Mouse (Mus musculus) gastrocnemius, adult 18-20 months (tissue): ENCODE data around the gene Slc37a1. TPM values are rescaled to one million over a fixed set of nuclear protein-coding genes. Genes with fewer than 3 reads are reported as not detected.

Experiments
- DNase-seq: peaks from one replicate; pipeline ENCODE4 v3.0.0; 2021; ENCODE audit warnings: low spot score
- long read RNA-seq, 2 experiments: library from polyadenylated mRNA; stranded (forward); transcript quantifications; one replicate each; pipeline ENCODE4 v2.0.0; 2021
- total RNA-seq, 2 experiments: library from RNA; stranded (reverse); gene quantifications; 2 replicates each; pipeline ENCODE4 v1.2.3; 2021

Gene Slc37a1
- 1 to 10 TPM; 3.7 to 5.9 TPM for total RNA-seq
- long read RNA-seq, experiment 1, transcript Slc37a1-201 (20 exons, 3,389 nt), result major isoform, 9 of 9 reads
- long read RNA-seq, experiment 1, partial matches to known transcripts, result 0 of 9 reads
- long read RNA-seq, experiment 1, other reads (novel, unspliced or antisense), result 0 of 9 reads
- long read RNA-seq, experiment 2, partial matches to known transcripts, result 0 of 4 reads
- long read RNA-seq, experiment 2, other reads (novel, unspliced or antisense), result 0 of 4 reads

DNA sequence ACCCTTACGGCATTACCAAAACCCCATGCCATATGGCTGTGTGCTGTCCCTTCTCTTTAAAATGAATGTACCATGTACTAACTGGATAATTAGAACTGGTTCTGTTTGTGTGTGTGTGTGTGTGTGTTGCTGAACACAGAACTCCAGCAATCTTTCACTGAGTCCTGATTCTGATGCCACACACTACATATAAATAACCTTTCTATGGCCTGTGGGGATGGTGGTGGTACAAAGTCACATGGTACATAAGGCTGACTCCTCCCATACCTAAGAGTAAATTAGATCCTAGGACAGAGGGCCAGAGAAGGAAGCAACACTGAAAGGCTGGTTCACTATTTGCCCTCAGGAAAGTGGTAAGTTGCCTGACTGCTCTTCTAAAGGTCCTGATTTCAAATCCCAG is at the start of gene Slc37a1:
Slc37a1 (plus strand) TSS at position 301 of the 400 bp plus-strand sequence.
- DNase-seq, result no peak

DNA sequence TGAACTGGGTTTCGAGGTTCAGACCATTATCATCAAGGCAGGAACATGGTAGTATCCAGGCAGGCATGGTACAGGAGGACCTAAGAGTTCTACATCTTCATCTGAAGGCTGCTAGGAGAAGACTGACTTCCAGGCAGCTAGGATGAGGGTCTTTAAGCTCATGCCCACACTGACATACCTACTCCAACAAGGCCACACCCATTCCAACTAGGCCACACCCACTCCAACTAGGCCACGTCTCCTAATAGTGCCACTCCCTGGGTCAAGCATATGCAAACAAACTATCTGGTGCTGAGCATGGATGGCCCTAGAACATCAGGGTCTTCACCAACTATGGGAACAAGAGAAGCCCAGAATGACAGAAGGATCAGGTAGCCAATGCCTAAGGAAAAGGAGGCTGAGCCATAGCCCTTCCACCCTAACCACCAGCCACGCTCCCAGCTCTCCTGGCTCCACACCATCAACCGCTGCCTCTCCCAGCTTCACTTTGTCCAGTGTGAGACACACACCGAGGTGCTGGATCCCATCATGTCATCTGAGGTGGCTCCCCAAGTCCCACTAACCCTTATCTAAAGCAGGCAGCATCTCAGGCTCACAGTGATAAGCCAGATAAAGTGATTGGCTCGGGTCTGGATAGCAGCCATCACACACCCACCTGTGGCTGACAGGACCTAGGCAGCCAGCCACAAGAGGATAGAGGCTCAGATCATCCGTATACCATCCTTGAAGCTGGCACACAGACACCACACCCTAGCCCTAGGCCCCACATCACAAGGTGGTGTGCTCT is 48.2 kb upstream of the Slc37a1 start:
- DNase-seq, result no peak

DNA sequence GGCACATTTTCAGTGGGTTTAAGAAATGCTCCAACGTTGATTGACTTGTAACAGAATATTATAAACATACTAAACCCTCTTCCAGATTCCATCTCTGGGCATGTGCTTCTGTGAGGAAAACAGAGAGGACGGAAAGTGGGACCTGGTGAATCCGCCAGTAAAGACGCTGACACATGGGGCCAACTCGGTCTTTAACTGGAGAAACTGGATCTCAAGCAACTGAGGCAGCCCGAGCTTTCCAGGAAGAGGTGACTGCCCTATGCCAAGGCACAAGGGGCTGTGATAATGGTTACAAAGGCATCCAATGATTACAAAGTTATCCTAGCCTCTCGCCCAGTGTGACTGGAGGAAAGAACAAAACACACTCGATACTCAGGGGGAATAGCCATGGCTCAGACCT is 45.4 kb upstream of the Slc37a1 start:
- DNase-seq, result no peak

DNA sequence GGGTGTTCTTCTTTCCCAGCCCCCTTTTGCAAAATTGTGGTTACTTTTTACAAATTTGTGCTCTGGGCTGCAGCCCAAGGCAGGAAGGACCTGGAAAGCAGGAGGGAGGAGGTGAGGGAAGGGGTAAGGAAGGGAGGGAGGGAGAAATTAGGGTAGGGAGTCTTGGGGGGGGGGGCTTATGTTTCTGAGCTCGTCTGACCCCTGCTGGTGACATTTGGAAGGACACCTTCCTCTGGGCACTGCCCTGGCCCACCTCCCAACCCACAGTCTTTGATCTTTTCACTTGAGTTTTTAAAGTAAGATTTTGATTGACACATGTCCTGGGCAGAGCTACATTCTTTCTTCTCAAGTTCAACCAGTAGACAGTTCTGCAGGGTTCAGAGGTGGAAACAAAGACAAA is 43.8 kb upstream of the Slc37a1 start:
- no peak for DNase-seq

DNA sequence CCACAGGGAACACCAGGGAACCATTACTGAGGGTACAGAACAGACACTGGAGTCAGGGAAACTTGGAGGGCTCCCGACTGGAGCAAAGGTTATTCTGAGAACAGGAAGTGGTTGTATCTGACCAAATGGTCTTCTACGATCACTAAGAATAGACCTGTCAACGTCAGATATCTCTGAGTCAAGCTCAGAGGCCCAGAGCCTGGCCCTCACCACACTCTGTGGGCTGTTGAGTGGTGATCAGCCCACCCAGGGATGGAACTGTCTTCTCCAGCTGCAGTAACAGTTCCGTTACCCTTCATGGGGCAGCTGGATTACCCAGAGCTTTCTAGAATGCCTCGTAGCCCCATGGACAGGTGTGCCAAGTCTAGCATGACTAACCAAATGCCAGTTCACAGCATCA is 41.3 kb upstream of the Slc37a1 start:
- DNase-seq, result no peak

DNA sequence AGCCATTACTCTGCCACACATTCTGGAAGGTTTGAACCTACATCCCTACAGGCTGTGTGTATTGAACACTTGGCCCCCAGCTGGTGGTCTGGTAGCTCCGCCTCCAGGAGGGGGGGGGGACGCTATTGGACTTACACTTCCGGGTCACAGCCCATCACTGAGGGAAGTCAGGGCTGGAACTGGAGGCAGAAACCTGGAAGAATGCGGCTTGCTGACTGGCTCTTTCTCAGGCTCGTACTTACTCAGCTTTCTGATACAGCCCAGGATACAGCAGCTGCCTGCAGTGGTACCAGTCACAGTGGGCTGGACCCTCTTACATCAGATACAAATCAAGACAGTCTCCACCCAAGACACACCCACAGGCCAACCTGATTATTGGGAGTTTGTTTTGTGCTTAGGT is 39.4 kb upstream of the Slc37a1 start:
- no peak for DNase-seq

DNA sequence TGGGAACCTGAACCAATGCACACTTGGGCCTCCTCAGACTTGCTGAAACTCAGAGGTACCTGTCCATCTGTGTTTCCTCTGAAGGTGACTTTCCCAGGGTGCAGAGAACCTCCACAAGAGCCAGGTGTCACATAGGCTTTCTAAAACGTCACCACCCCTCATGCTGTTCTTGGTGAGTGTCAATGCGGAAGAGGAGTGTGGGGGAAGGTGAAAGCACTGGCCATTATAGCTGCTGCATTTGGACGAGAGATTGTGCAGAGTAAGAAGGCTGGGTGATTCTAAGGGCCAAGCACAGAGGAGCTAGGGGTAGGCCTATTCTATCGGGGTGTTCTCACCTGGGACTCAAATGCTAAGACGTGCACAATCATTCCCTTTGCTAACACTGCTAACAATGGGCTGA is 32.6 kb upstream of the Slc37a1 start:
- DNase-seq, result no peak

DNA sequence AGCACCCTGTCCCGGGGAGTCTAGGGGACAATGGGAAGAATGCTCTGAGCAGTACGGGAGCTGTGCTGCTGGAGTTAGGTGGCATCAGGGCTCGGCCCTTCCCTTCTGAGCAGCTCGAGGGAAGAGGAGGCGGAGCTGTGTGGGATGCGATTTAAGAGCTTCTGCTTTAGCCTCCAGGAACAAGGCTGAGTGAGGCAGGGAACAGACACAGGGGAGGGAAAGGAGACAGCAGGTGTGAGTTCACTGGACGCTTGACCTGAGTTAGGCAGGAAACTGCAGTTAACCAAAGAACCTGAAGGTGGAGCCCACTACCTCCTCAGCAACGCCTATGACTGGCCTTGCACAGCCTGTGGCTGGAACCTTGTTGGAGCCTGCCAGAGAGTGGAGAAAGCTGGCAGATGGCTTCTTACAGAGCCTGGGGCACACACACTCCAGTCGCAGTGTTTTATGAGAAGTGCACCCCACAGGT is 32.1 kb upstream of the Slc37a1 start:
- peak; percentile 89 for DNase-seq

DNA sequence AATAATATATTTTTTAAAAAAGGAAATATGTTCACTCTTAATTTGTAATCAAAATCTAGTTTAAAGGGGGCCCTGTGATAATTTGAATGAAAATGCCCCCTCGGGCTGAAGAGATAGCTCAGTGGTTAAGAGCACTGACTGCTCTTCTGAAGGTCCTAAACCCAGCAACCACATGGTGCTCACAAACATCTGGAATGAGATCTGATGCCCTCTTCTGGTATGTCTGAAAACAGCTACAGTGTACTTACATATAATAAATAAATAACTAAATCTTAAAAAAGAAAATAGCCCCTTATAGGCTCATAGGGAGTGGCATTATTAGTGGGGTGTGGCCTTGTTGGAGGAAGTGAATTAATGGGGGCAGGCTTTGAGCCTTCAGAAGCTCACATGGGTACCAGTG is 29.4 kb upstream of the Slc37a1 start:
- DNase-seq, result no peak

DNA sequence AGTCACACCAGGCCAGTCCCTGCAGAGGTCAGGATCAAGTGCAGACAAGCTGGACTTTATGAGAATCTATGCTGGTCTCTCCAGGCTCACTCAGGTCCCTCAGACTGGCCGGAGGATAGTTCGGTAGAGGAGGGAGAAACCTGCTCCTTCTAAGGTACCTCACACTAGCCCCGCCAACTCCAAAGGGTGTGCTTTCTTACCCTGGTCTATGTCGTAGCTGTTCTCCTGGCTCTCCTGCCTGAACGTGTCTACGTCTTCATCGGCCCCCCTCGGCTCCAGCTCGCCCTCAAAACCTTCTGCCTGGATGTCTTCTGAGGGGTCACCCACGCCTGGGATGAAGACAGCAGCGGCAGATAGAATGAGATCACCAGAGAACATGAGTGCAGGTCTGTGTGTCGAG is 28.7 kb upstream of the Slc37a1 start:
- no peak for DNase-seq

DNA sequence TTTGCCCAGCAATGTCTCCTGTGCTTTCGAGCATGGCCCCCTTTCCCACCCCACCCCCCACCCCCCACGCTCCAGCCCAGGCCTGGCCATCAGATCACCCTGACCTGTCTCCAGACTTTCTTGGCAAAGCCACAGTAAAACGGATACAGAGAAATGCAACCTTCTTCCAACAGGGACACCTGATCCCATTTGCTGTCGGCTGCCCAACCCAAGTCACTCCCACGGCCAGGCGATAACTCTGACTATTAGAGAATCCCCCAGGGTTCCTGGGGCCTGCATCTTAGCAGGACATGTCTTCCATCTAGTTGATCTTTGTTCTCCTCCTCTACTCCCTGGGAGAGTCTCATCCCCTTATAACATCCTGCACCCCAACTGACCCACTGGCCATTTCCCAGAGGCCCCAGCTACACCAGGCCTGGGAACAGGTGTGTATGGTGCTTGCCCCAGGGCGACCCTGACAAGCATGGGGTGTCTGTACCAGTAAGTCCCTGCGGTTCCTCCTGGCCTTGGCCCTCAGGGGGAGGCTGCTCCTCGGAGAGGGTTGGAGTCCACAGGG is 28.2 kb upstream of the Slc37a1 start:
- peak; percentile 83 for DNase-seq

DNA sequence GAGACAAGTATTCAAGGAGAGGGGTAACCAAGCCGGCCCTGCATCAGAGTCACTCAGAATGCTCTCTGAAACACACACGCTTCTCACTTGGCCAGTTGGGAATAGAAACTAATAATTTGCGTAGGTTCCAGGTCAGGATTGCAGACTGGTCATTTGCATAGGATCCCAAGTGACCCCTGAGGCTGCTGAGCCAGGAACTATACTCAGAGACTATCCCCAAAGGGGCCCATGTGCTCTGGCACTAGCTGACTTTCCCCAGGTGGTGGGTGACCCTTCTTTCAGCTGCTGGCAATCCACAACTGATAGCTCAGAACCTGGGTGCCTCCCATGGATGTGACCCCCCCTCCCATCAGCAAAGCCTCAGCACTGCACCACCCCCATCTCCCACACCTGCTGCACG is 27.4 kb upstream of the Slc37a1 start:
- DNase-seq, result no peak

DNA sequence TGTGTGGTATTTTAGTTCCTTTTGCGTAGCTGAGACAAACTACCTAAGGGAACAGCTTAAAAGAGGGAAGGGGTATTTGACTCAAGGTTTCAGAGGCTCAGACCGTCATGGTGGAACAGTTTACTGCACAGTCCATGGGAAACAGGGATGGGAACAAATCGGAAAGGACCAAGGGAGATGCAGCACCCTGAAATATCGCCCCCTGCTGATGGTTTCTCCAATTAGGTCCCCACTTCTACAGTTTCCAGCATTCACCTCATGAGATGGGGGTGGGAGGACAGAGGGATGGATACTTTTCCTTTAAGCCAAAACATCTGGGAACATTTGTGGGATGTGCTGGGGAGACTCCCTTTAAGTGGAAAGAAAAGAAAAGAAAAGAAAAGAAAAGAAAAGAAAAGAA is 26.8 kb upstream of the Slc37a1 start:
- no peak for DNase-seq

DNA sequence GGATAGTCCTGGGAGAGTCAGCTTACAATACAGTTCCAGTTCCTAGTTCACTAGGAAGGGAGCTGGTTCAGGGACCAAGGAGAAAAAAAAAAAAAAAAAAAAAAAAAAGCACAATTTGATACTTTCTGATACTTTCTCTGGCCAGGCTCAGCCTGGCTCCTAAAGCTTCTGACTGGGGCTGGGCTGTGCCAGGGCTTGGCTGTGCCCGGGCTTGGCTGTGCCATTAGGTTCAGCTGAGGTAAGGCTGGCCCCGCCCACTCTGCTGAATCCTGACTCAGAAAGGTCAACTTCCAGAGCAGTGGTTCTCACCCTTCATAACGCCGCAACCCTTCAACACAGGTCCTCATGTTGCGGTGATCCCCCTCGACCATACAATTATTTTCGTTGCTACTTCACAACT is 26.2 kb upstream of the Slc37a1 start:
- peak; percentile 94 for DNase-seq

DNA sequence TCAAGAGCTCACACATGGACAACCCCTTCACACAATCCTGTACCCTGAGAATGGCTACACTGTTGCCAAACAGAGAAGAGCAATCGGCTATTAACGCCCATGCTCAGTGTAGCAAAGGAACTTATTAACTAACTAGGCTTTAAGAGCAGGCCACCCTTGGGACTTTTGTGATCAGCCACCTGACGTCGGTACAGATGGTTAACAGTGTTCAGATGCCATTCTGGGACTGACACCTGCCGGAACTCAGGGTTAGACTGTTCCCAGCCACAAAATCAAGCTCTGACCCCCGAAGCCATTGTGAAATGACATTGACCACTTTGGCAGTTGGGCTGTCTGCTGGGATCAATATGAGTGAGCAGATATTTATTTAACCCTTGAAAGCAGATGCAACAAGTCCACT is 25.2 kb upstream of the Slc37a1 start:
- DNase-seq, result no peak

DNA sequence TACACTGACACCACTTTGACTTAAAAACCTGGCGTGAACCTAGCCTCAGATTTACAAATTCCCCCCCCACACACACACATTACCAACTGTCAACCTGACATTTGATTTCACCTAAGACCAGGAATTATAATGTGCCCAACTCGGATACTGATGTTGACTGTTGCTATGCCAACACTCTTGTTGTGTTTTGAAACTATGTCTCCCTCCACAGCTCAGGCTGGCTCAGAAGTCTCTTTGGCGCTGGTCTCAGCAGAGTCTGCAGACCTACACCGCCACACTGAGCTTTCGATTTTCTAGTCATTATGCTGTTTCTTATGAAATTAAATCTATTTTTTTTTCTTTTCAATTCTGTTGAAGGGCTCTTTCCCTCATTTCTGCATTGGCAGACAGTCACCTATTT is 23.9 kb upstream of the Slc37a1 start:
- no peak for DNase-seq

DNA sequence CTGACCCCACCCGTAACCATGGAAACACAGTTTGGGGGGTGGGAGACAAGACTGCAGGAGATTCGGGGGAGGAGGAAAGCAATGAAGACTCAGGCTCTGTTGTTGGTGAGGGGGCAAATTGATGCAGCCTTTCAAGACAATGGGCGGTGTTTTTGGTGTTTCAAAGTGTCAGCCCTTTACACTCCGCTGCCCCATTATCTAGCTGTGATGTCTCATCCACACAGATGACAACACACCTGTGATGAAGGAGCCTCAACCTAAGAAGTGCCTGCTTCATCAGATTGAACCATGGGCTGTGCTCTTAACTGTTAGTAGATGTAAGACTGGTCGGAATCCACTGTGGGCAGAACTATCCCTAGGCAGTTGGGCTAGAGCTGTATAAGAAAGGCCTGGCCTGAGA is 22.8 kb upstream of the Slc37a1 start:
- DNase-seq, result no peak

DNA sequence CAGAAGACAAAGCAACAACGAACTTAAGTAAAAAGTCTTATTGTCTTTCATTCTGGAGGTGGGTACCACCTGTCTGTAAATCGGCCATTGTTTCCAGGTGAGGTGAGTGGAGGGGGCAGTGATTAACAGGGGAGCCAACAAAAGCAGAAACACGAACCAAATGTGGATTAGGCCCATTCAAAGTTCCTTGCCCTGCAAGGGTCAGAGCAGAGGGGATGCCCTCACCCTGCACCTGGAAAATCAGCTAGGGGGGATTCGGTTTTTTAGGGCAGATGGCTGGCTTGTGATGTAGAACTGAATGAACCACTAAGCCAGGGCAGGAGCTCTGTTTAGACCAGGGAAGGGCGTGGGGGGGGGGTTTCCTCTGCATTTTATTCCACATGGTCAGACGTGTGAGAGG is 22.2 kb upstream of the Slc37a1 start:
- no peak for DNase-seq

DNA sequence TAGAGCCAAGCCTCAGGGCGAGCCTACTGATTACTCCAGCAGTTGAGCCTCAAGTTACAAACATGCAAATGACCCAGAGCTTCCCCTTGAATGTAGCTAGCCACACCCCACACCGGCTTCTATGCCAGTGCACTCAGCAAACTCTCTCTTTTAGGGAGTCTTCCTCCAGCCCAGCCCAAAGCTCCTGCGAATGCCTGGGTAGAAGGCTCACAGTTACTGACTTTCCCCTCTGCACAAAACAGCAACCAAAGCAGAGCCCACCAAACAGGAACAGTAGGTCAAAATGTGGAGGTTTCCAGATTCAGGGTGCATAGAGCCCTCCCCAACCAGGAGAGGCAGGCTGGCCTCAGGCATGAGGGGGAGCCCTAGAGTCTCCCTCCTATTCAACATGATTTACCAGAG is 21.4 kb upstream of the Slc37a1 start:
- no peak for DNase-seq

DNA sequence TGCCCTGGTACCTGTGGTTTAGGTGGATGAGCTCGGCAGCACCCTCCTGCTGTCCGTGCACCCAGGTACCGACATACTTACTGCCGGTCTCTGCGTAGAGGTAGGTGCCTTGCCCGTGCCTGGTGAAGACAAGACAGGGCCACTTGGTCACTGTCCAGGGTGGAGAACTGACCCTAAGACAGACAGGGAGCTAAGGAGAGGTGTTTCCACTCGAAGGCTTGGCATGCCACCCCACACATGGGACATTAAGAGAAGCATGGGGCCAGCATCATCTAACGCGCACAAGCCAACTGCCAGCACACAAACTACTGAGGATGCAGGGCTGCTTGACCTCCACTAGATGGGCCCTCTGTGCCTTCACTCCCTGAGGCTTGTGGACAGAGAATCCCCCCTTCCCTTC is 20.8 kb upstream of the Slc37a1 start:
- no peak for DNase-seq

DNA sequence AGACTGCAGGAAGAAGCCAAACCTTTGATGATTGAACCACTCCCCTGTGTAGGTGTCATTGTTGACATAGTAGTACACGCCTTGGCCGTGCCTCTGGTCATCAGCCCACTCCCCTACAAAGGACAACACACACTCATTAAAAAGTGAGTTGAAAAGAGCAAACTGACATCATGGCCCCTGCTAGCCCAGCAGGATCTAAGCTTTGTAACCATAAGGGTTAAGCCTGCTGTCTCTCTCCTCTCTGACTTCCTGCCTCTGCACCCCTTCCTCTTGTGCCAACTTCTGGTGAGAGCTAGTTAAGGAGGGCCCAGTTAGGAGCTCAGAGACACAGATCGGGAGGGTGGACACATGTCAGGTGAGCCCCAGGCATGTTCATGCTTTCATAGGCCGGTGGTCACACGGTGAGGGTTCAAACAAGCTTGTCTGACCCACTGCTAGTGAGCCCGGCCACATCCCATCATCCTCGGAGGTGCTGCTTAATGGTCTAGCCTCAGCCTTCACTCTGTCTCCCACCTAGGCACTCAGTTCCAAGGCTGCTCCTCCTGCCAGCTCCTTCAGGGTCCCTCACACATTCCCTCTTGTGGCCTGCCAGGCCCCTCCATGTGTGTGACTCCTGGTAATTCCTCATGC is 20.2 kb upstream of the Slc37a1 start:
- DNase-seq, result no peak

DNA sequence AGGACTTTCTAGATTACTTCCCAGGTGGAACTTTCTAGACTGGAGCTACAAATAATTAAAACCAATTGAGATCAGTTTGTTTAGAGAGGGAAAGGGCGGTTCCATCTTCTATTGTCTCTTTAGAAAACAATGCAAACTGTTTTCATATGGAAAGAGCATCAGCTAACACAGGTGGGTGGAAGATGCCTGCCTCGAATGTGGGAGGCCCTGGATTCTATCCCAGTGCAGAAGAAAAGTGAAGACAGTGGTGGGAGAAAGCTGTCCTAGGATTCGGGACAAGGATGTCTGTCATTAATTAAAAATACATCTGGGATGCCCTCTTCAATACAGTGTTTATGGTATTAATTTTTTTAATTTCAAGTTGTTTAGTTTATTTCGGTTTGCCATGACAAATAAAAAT is 19.5 kb upstream of the Slc37a1 start:
- DNase-seq, result no peak

DNA sequence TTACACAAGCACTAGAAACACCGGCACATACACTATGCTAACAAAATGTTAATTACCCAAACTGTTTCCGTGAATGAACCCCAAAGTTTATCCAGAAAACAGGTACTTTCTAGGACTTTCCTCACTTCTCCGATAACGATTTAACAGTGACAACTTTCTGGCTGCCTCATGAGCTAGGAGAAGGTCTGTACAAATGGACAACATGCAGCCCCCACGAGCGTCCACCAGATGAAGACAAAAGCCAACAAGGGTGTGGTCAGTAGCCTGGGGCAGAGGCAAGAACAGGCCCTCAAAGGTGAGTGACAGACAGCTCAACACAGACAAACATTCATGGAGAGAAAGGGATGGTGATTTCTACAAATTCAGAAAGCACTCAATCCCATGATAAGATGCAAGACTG is 19.0 kb upstream of the Slc37a1 start:
- DNase-seq, result no peak
